1 mouse cellular context compared by ENCODE assay signal in the genomic region with DNA sequence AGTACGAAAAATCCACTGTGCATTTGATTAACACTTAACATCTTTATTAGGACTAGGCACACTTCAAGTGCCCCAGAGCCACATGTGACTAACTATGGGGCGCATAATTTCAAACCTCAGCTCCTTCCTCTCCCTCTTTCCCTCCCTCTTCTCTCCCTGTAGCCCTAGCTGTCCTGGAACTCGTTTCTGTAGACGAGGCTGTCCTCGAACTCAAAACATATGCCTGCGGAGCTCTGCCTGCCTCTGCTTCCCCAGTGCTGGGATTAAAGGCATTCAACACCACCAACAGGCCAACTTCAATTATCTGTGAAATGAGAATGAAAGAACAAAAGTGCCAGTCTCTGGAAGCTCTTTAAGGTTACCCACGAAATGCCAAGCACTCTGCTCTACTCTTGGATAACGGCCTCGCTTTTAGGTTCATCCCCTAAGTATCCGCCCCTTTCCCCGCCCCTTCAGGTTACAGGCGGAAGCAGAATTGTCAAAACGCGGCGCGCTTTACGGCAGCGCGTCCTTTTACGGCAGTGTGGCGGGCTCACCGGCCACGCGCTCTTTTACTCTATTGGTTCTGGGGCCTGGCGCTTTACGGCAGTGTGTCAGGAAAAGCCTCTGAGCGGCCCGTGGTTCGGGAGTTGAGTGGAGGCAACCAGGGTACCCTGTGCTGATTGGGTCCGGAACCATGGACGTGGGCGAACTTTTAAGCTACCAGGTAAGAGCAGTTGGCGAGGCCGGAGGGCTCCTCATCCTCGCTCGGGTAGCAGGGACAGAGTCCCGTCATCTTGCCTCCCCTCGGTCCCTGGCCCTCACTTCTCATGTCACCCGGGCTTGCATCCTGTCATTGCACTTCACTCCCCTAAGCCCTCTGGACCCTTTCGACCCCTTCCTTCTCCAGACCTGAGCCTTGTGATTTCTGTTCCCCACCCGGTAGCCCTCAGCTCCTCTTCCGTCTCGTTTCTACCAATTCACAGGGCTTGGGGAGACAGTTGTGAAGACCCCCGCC.
TF ChIP-seq lines count a peak whose summit lies in the region.

A gene (plus strand): TSS at position 548 of the 997 bp plus-strand sequence.

TF ChIP-seq in myocyte, 11 proteins besides CTCF, POLR2A, EP300 and RAD21 (continued from another document):
- TF ChIP-seq MYOG (IDR thresholded peaks at IDR 0.05; ENCODE audit: control insufficient read depth in 1 of 3, insufficient read depth in 1 of 3, insufficient read length in 2 of 3, low read depth in 2 of 3) (no peak), TCF12 (IDR thresholded peaks at IDR 0.05; ENCODE audit: insufficient read depth, poor library complexity, severe bottlenecking) (no peak), E2F4 (IDR thresholded peaks at IDR 0.05; ENCODE audit: insufficient read depth) (no peak)
